Mouse (Mus musculus): Measurements from ENCODE around the gene Pcdh18.

Pcdh18 gene

DNA sequence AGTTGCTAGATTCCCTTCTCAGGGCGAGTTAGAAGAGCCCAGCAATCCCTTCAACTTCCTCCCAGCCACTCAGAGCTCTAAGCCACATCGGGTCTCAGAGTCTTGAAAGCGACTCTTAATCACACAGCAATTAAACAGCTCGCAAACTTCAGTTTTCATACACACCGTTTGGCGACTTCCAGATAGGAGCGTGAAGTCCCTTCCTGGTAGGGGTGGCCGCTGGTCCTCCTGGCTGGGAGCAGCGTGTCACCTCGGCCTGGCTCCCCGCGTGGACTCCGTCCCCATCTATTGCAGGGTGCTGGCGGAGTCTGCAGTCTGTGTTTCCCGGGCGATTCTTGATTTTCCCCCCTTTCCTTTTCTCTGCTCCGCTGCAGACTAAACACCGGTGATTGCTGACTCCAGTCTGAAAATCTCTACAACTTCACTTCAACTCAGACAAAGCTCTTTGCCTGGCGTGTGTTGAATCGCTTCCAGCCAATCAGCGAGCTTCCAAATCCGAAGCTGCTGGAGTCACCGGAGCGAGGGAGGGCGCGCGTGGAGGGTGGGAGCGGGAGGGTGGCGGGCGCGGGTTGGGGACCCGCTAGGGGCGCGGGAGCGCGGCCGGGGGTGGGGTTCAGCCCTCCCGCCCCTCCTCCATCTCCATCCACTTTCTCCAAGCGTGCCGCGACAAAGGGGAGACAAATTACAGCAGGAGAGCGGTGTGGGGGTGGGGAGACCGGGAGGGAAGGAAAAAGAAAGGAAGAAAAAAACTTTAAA, at the start of gene Pcdh18:
Pcdh18 (minus strand) TSS at position 456 of the 756 bp plus-strand sequence.
- peak; percentile 57 for DNase-seq

- no peak for DNase-seq
Observed at GRCm38 (mm10) chr3:49806823-49807222, 49.7 kb upstream of the Pcdh18 start.

DNA sequence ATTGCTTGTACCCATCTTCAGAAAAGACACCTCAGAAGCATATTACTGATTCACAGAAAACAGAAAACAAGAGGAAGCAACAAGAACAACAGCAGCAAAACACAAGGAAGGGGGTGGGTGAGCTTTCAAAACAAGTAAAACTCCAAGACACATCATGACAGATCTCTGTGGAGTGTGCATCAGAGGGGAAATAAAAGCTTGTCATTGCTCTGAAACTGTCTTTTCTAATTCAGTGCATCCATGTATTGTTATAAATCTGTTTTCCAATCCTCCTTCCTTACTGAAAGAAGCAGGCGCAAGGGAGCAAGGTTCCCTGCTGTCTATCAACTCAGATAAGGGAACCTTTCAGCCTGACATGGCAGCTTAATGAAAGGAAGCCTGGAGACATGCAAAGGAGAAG, 48.4 kb upstream of the Pcdh18 start:
- no peak for DNase-seq

DNA sequence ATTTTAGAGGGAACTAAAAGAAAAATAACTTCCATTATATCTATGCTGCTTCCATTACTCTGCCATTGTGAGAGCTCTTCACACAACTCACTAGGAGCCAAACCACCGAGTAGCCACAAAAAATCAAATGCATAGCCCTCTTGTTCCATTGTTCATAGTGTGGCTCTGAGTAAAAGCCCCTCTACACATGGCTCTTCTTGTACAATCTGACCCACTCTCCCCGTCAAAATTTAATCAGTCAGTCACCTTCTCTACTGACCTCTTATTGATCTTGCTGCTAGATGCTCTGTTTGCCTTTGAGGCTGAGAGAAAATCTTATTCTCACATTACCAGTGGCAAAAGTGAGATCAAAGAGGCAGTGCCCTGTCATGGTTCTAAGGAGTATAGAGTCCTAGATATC, 31.2 kb upstream of the Pcdh18 start:
- no peak for DNase-seq

- DNase-seq = no peak
Observed at GRCm38 (mm10) chr3:49787719-49788118, 30.6 kb upstream of the Pcdh18 start.

- DNase-seq = no peak
Observed at GRCm38 (mm10) chr3:49768992-49769738, 12.0 kb upstream of the Pcdh18 start.

DNA sequence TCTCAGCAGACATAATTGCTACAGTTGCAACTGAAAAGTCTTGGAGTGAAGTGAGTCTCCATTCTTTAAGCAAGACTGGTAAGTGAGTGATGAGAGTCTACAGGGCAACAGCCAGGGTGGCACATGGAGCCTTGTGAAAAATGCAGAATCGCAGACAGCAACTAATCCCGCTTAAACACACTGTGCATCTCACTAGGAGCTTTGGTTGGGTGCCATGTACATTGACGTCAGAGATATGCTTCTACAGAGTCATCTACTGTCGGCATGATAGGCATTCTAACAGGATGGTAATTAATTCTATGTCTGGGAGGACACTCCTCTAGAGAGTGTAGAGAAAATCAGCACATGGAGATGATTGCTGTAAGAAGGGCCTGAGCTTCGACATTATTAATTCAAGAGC, 5.6 kb upstream of the Pcdh18 start:
- DNase-seq = no peak

DNA sequence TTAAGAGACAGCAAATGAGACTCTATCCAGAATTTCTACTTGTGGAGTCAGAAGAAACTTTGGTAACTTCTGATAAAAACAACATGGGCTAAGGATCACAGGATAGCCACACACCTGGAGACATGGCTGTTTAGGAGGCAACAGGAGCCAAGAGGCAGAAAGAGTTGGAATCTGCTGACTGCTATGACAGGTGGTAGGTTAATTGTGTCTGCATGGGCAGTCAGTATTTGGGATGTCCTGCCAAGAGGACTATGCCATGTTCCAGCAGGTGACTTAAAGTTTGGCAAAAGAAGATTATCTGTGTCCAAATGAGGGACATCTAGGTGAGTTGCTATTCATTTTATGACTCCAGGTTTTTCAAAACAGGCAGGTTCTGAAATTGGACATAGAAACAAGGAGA, 4.8 kb upstream of the Pcdh18 start:
- no peak for DNase-seq

GRCm38 (mm10) chr3:49757626-49758019, 498 bp upstream of the Pcdh18 start:
- DNase-seq = no peak

- peak; percentile 30 for DNase-seq
Observed at GRCm38 (mm10) chr3:49755986-49756845, 909 bp downstream of the Pcdh18 start.

DNA sequence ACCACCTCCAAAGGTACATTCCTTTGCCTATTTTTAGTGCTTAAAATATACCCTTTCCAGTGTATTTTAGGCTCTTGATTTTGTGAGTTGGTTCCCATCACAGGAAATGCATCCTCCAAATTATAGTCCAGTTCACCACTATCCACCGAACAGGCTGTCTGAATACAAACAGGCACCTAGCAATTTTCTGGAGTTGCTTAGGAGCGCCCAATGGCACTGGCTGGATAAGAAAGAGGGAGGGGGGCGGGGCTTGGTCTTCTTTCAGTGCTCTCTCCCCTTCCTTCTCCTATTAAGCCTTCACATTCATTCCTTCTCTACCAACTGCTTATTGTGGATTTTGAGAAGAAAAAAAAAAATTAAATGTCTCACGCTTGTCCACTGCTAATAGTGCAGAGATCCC, 4.4 kb downstream of the Pcdh18 start:
- no peak for DNase-seq

DNA sequence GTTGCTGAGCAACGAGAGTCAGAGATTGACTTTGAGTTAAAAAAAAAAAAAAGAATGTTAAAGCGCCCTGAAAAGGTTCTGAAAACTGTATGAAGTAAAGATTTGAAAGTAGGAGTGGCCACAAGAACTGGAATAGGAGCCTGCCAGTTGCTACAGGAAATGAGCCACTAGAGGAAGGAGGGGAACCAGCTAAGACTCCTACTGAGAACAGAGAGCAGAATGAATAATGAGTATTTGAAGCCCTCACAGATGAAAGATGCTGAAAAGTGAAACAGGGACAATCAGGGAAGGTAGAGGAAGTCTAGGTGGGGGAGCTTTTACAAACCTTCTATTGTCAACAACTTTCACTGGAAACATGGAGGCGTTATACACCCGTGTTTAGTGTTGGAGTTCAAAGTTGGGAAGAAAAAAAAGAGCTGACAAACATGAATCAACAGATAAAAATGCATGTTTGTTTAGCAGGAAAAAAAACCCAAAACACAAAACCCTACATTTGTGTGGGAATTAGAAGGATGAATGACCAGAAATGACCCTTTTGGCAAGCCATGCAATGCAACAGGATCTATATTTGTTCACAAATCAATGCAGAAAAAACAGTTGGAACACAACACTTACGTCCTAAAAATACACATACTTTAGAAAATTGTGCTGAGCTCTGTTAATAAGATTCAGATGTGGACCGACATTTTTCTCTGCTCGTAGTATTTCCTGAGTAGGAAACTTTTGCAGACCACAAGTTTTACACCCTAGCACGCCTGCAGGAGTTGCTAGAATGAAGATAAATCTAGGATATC, 7.4 kb downstream of the Pcdh18 start:
- DNase-seq = no peak

- no peak for DNase-seq
Observed at GRCm38 (mm10) chr3:49748054-49748453, 9.1 kb downstream of the Pcdh18 start.

DNA sequence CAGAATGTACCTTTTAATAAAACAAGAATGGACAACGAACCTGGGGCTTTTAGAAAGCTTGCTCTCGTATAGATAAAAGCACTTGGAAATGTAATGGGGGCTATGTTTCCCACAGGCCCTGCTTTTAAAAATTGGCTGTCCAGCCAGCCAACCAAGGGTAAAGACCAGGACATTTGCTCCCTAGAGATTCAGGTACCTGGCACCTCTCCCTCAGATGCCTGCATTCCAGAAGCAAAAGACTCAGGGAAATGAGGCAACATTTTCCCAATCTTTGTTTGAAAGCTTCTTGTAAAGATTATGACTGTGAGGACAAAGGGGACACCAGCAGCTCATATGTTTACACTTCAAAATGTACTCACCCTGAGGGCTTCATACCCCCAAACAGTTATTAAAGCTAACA, 18.1 kb downstream of the Pcdh18 start:
- peak; percentile 52 for DNase-seq

- DNase-seq = peak; percentile 71
Observed at GRCm38 (mm10) chr3:49738531-49738930, 18.6 kb downstream of the Pcdh18 start.

DNA sequence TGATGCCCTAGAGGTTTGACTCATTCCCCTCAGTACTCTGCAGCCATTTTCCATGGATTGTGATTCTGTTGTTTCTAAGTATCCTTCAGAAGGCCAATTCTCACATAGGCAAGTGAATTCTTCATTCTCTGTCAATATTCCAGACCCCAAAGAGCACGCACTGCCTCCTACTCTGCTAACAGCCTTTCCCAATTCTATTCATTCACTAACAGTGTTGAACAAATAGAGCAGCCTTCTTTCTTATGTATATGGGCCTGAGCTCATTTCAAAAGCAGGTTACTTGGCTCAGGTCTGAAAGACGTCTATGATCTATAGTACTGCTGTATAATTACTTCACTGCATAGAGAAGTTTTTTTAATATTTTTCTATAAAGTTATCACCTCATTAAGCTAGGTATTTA, 50.6 kb downstream of the Pcdh18 start:
- no peak for DNase-seq

DNA sequence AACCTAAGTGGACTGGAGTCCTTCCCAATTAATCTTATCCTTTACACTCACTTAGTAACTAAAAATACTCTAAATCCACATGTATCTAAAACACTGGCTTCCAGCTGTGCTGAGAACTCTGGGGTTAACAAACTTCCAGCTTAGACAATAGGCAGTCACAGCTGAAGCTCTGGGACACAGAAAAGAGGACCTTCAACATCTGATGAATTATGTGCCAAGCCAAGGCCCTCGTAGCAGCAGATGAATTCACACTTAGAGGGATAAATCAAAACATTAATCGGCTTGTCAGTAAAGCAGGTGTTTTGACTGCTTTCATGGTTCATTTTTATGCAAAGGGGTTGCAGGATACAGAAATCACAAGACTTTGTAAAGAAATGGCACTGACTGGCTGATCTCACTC, 57.2 kb downstream of the Pcdh18 start:
- no peak for DNase-seq

Measured in kidney, adult 9 months (tissue).